Mouse (Mus musculus): Measurements from ENCODE around the gene Gcdh.
"Not testable (repeated sequence)": the region's sequence is repeated elsewhere in the genome, so short reads cannot be mapped to it uniquely, and the experiment has no call there.

Gene Gcdh

DNA sequence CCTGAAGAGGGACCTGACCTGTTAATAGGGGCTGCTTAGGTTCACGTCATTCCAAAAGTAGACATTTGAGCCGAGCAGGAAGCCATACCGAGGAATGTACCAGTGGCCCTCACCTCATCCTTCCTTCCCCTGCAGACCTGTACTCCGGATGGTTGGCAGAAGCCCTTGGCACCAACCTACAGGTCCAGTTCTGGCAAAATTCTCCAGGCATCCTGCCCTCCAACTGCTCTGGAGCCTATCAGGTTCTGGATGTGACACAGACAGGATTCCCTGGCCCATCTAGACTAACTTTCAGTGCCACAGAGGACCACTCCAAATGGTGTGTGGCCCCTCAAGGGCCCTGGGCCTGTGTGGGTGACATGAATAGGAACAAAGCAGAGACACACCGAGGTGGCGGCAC is 16.8 kb upstream of the Gcdh start:
- DNase-seq (ENCODE audit: low spot score), result no peak

DNA sequence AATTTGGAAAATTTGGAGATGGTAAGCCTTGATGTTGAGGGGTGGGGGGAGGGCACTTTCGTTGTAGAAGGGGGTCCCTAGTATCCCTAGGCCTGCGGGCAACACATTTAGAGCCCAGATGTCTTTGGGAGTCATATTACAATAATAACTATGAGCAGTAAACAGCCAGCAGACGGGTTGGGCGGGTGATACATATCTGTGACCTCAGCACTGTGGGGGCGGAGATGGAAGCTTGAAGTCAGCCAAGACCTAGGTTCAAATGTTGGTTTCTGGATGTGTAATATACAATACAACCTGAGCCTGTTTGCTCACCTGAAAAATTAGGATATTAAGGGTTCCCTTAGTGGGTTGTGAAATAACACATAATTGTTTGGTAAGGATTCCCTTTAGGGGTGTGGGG is 16.2 kb upstream of the Gcdh start:
- no peak for DNase-seq (ENCODE audit: low spot score)

- DNase-seq (ENCODE audit: low spot score), result no peak
Measured at GRCm38 (mm10) chr8:84909162-84909767, 15.5 kb upstream of the Gcdh start.

DNA sequence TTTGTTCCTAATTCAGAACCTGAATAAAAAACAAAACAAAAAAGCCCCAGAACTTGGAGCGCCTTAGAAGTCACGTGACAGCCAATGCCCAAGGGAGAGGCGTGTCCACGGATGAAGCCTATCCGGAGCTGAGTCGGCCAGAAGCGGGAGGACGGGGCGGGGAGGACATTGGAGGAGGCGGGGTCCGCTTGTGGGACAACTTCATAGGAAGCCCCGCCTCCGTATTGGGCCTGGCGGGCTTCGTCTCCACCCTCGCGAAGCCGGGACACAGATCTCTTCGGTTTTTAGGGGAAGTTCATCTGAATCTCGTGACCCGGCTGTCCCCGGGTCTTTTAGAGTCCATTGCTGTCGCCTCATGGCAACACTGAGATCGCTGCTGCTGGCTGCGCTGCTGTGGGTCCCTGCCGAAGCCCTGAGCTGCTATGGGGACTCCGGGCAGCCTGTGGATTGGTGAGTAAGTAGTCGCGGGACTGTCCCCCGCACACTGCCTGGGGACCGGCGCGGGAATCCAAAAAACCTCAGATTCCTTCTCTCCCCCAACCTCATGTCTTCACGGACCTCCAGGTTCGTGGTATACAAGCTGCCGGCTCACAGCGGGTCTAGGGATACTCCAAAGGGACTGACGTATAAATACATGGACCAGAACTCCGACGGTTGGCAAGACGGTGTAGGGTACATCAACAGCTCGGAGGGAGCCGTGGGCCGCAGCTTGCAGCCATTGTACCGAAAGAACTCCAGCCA is 14.9 kb upstream of the Gcdh start, which contains the start of gene Dnase2a:
Gene Dnase2a, plus strand, starts transcription at position 140 of the 741 bp plus-strand sequence.
- DNase-seq (ENCODE audit: low spot score), result no peak

- DNase-seq (ENCODE audit: low spot score), result not testable (repeated sequence)
Measured at GRCm38 (mm10) chr8:84907979-84908378, 14.3 kb upstream of the Gcdh start.

DNA sequence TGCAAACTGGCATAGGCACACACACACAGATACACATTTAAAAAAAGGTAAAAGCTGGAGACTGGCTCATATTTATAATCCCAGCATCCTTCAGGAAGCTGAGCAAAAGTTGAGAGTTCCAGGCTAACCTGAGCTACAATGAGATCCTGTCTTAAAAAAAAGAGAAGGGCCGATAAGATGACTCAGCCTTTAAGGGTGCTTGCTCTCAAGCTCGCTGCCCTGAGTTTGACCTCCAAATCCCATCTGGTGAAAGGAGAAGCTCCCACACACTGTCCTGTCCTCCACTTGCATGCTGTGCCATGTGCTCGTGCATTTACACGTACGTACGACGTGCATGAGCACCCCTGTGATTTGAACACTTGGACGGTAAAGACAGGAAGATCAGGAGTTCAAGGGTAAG is 13.8 kb upstream of the Gcdh start:
- DNase-seq (ENCODE audit: low spot score), result no peak

- no peak for DNase-seq (ENCODE audit: low spot score)
Measured at GRCm38 (mm10) chr8:84907037-84907436, 13.3 kb upstream of the Gcdh start.

DNA sequence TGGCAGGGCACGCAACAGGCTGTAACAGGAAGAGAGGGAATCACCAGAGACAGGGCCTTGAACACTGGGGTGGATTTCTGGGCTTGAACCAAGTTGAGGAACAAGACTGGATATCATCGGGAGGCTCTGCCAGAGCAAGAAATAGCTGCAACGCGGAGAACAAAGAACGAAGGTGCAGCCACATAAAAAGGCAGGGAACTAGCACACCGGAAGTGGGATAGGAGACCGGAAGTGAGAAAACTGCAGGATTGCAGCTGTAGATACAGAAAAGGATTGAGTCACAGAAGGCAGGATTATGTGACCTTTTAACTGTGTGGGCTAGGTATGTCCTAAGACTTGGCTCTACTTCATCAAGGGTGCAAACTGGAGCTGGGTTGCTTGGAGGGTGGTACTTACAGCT is 10.6 kb upstream of the Gcdh start:
- no peak for DNase-seq (ENCODE audit: low spot score)

DNA sequence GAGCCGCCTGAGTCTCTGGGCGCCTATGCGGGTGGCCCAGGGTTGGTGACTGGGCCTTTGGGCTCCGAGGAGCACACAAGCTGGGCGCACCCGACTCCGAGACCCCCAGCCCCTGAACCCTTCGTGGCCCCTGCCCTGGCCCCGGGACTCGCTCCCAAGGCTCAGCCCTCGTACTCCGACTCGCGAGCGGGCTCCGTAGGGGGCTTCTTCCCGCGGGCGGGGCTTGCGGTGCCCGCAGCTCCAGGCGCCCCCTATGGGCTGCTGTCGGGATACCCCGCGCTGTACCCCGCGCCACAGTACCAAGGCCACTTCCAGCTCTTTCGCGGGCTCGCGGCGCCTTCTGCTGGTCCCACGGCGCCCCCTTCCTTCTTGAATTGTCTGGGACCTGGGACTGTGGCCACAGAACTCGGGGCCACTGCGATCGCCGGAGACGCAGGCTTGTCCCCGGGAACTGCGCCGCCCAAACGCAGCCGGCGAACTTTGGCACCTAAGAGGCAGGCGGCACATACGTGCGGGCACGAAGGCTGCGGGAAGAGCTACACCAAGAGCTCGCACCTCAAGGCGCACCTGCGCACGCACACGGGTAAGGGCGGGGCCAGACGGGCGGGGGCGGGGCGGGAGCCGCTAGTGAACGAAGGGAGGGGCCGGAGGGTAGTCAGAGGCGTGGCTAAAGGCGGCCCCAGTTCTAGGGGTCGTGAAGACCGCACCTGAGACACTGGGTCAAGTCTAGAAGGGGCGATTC is 9.4 kb upstream of the Gcdh start:
- peak; percentile 92 for DNase-seq (ENCODE audit: low spot score)

DNA sequence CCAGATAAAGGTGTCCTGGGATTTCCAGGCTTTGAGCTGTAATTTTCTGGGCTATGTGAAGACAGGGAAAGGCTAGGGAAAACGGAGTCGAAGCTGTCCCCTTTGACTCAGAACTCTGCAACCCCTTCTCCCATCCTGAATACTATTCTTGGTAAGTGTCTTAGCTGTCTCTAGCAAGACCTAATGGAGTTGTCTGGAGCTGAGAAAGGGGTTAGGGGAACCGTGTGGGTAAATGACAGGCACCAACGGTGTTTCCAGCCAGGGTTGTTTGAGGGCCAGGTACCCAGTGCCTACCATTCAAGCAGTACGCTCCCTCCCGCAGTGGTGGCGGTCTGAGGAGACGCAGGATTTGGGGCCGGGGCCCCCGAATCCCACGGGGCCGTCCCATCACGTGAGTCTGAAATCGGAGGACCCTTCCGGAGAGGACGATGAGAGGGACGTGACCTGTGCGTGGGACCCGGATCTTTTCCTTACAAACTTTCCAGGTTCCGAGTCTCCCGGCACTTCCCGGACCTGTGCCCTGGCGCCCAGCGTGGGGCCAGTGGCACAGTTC is 8.7 kb upstream of the Gcdh start:
- DNase-seq (ENCODE audit: low spot score), result no peak

- no peak for DNase-seq (ENCODE audit: low spot score)
Measured at GRCm38 (mm10) chr8:84901752-84902151, 8.0 kb upstream of the Gcdh start, which contains the start of gene Klf1. Gene Klf1 (plus strand): TSS chr8:84901928.

DNA sequence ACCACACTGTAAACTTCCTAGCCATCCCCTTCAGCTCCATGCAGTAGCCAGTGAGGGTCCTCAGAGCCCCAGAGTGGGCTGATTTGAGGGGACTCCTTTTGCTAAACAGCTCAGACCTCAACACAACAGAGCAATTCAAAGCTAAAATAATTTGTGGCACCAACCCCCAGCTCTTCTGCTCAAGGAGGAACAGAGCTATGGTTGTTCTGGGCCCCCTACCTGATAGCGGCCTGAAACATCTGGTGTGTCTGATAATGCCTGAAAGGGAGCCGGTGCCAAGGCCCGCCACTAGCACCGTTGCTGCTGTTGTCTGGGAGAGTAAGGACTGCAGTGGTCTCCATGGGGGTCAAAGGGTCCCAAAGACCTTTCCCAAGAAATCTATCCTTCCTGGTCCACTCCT is 7.3 kb upstream of the Gcdh start:
- no peak for DNase-seq (ENCODE audit: low spot score)

GRCm38 (mm10) chr8:84895963-84896362 is 2.2 kb upstream of the Gcdh start:
- no peak for DNase-seq (ENCODE audit: low spot score)

- no peak for DNase-seq (ENCODE audit: low spot score)
Measured at GRCm38 (mm10) chr8:84892993-84893708, 570 bp downstream of the Gcdh start.

- DNase-seq (ENCODE audit: low spot score), result no peak
Measured at GRCm38 (mm10) chr8:84889141-84889540, 4.6 kb downstream of the Gcdh start.

- no peak for DNase-seq (ENCODE audit: low spot score)
Measured at GRCm38 (mm10) chr8:84888280-84888679, 5.4 kb downstream of the Gcdh start.

- DNase-seq (ENCODE audit: low spot score), result no peak
Measured at GRCm38 (mm10) chr8:84884728-84885127, 9.0 kb downstream of the Gcdh start.

- DNase-seq (ENCODE audit: low spot score), result no peak
Measured at GRCm38 (mm10) chr8:84878915-84879314, 14.8 kb downstream of the Gcdh start.

GRCm38 (mm10) chr8:84877297-84878035 is 16.3 kb downstream of the Gcdh start:
- peak; percentile 64 for DNase-seq (ENCODE audit: low spot score)

- DNase-seq (ENCODE audit: low spot score), result no peak
Measured at GRCm38 (mm10) chr8:84874339-84874738, 19.4 kb downstream of the Gcdh start.

DNA sequence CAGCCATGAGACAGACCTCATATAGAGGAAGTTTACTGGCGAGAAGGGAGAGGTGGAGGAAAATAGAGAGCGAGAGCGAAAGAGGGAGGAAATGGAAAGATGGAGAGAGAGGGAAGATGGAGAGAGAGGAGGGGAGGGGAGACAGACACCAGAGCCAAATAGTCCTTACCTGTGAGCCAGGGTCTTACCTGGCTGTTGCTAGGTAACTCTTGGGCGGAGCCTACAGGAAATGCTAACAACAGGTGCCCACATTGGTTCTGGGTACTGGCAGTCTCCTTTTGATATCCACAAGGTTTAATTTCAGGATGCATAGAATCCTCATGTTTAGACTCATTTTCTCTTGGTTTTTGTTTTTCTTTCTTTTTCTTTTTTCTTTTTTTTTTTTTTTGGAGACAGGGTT is 20.7 kb downstream of the Gcdh start:
- DNase-seq (ENCODE audit: low spot score), result no peak

Data from MN1 (cell line).